Comparison of ENCODE assay signal across 7 mouse cellular contexts in the genomic region with DNA sequence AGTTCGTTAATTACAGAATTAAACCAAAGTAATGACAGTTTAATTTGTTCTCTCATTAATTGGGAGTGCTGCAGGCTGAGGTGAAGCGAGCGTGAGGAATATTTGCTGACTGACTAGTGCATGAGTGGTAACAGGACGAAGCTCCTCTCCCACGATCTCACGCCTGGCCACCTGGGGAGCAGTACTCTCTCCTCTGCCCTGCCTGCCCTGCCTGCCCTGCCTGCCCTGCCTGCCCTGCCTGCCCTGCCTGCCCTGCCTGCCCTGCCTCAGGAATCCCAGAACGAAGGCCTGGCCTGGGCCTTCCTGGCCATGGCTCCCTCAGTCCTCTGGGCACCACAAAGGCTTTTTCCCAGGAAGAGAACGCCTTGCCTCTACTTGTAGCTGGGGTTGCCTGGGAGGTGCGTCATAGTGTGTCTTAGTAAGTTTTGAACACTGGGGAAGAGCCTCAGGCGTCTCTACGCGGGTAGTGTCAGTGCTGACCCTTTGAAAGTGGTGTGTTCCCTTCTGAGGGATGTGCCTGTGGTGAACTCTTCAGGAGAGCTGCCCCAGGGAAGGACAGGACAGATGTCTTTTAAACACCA.
DNase-seq lines count a peak whose midpoint lies in the region; ATAC-seq and TF ChIP-seq lines count a peak whose summit lies in the region.

No protein-coding gene starts in this region.

- no peaks in the 10 kb centered on the region for H3K4me1 ChIP-seq in G1E (ENCODE audit: insufficient read depth, low read depth, low read length)
- peaks cover 27% of the 10 kb centered on the region for H3K4me1 ChIP-seq in hindbrain, postnatal 0 days (ENCODE audit: insufficient read depth, low read length)
- H3K4me1 ChIP-seq in limb, embryonic 15.5 days = peaks cover 43% of the 10 kb centered on the region

- H3K36me3 ChIP-seq in G1E (replicated peaks) = peaks cover 2% of the 10 kb centered on the region
- H3K36me3 ChIP-seq in hindbrain, postnatal 0 days (ENCODE audit: insufficient read depth, low read length) = no peaks in the 10 kb centered on the region
- no peaks in the 10 kb centered on the region for H3K36me3 ChIP-seq in limb, embryonic 15.5 days

- TF ChIP-seq CTCF in G1E (IDR thresholded peaks at IDR 0.05; ENCODE audit: low read depth, low read length) = no peak
- no peak for TF ChIP-seq CTCF in hindbrain, postnatal 0 days (IDR thresholded peaks at IDR 0.05; ENCODE audit: low read depth)

- peaks cover 17% of the 10 kb centered on the region for H3K9me3 ChIP-seq in G1E (replicated peaks)
- no peaks in the 10 kb centered on the region for H3K9me3 ChIP-seq in hindbrain, postnatal 0 days (ENCODE audit: low read length)
- H3K9me3 ChIP-seq in limb, embryonic 15.5 days = no peaks in the 10 kb centered on the region

- DNase-seq in G1E (ENCODE audit: low spot score) = peak; percentile 27
- DNase-seq in embryo, embryonic 10.5 days (ENCODE audit: low spot score) = peak; percentile 11
- DNase-seq in hindbrain, postnatal 0 days (ENCODE audit: low spot score) = peak; percentile 23
- no peak for DNase-seq in left cerebral cortex, postnatal 10 days (ENCODE audit: extremely low spot score in 1 of 2, low spot score in 2 of 2)
- no peak for DNase-seq in thymus, postnatal 0 days (ENCODE audit: low spot score)
- DNase-seq in layer of hippocampus, postnatal 25 days (ENCODE audit: extremely low spot score in 1 of 2, low spot score in 1 of 2) = no peak

- H3K27me3 ChIP-seq in G1E (ENCODE audit: insufficient read depth, low read length) = no peaks in the 10 kb centered on the region
- H3K27me3 ChIP-seq in hindbrain, postnatal 0 days (ENCODE audit: insufficient read depth, low read length) = peaks cover 4% of the 10 kb centered on the region; the same call in 1 of the 2 replicates
- peaks cover 4% of the 10 kb centered on the region; the same call in 1 of the 2 replicates for H3K27me3 ChIP-seq in limb, embryonic 15.5 days

- intact Hi-C loops in left cerebral cortex, postnatal 10 days (cut with DNase I) = loop anchor here (10.0 kb wide), 1 partner anchor 435 kb away; no protein-coding TSS in a partner anchor

- no peak overlapping the region for H3K4me3 ChIP-seq in G1E (ENCODE audit: low read depth, low read length)
- peak overlapping the region; percentile 18 for H3K4me3 ChIP-seq in hindbrain, postnatal 0 days (ENCODE audit: low read length)
- peak overlapping the region; percentile 26 for H3K4me3 ChIP-seq in limb, embryonic 15.5 days

- ATAC-seq in G1E (ENCODE audit: extremely low read depth, insufficient number of reproducible peaks, low FRiP score, poor library complexity, severe bottlenecking) = no peak
- ATAC-seq in hindbrain, postnatal 0 days = no peak
- ATAC-seq in limb, embryonic 15.5 days (ENCODE audit: insufficient number of reproducible peaks, low FRiP score, low TSS enrichment, low read depth) = no peak

- H3K27ac ChIP-seq in hindbrain, postnatal 0 days = no peak overlapping the region
- no peak overlapping the region for H3K27ac ChIP-seq in limb, embryonic 15.5 days

- 17% methylated on average over 12 of the region's 12 CpGs for WGBS in hindbrain, postnatal 0 days
- 35% methylated on average over 12 of the region's 12 CpGs for WGBS in limb, embryonic 15.5 days

- H3K4me2 ChIP-seq in hindbrain, postnatal 0 days (ENCODE audit: low read depth, low read length) = peak overlapping the region; percentile 53
- peak overlapping the region; percentile 50 for H3K4me2 ChIP-seq in limb, embryonic 15.5 days

- no peak overlapping the region for H3K9ac ChIP-seq in hindbrain, postnatal 0 days (replicated peaks; ENCODE audit: low read length)
- H3K9ac ChIP-seq in limb, embryonic 15.5 days = no peak overlapping the region

Comparison
In these comparisons a context has a peak if more than half of its experiments do, and no peak if none do; other contexts are left out.
1. DNase-seq: peak in G1E (single experiment), embryo, embryonic 10.5 days (single experiment) and hindbrain, postnatal 0 days (single experiment); none in left cerebral cortex, postnatal 10 days (0 of 2), thymus, postnatal 0 days (single experiment) and layer of hippocampus, postnatal 25 days (0 of 2).